8 mouse cellular contexts compared by ENCODE assay signal in genomic region chr9:121877052-121877740, GRCm38 (mm10). TPM values are rescaled to one million over a fixed set of nuclear protein-coding genes. Genes with fewer than 3 reads are reported as not detected.
DNase-seq lines count a peak whose midpoint lies in the region; ATAC-seq and TF ChIP-seq lines count a peak whose summit lies in the region.

No protein-coding gene starts in this region.

- no peaks in the 10 kb centered on the region for H3K79me2 ChIP-seq in liver, adult 2 months (ENCODE audit: control insufficient read depth, insufficient read depth, low read length)

- no peak overlapping the region for H3K4me2 ChIP-seq in liver, embryonic 12.5 days

- TF ChIP-seq CTCF in liver, adult 2 months (IDR thresholded peaks at IDR 0.05; ENCODE audit: low read depth, low read length) = peak; percentile 76

- no peaks in the 10 kb centered on the region for H3K36me3 ChIP-seq in liver, adult 2 months (ENCODE audit: control insufficient read depth, insufficient read depth, low read length)
- no peaks in the 10 kb centered on the region for H3K36me3 ChIP-seq in liver, embryonic 12.5 days

- WGBS in liver, adult 2 months = 13% methylated on average over 3 of the region's 3 CpGs
- WGBS in liver, embryonic 12.5 days (ENCODE audit: insufficient replicate concordance) = 27% methylated on average over 3 of the region's 3 CpGs

- H3K4me3 ChIP-seq in liver, adult 2 months (ENCODE audit: insufficient read depth, low read depth, low read length) = no peak overlapping the region
- no peak overlapping the region for H3K4me3 ChIP-seq in liver, embryonic 12.5 days

- TF ChIP-seq POLR2A in liver, adult 2 months (IDR thresholded peaks at IDR 0.05; ENCODE audit: extremely low read depth, insufficient read depth, low read length) = no peak

- DNase-seq in liver, adult 2 months (ENCODE audit: extremely low read depth, low read depth, low spot score) = peak; percentile 51
- DNase-seq in WW6 (ENCODE audit: low read depth, low spot score) = peak; percentile 28
- peak; percentile 52 to 76 for DNase-seq in cerebellum, postnatal 36 days
- peak; percentile 69 for DNase-seq in heart, postnatal 4 days
- peak; percentile 55 to 61 for DNase-seq in left cerebral cortex, postnatal 10 days (ENCODE audit: extremely low spot score in 1 of 2, low spot score in 2 of 2)
- peak; percentile 77 for DNase-seq in right cerebral cortex, adult 18-20 months
- no peak for DNase-seq in urinary bladder, adult 2 months (ENCODE audit: low spot score)

- H3K4me1 ChIP-seq in liver, adult 2 months (ENCODE audit: control insufficient read depth, insufficient read depth, low read length) = peaks cover 8% of the 10 kb centered on the region
- 0 out of 2 replicates have a peak, but pooled peaks cover 5% of the 10 kb centered on the region for H3K4me1 ChIP-seq in liver, embryonic 12.5 days

- H3K9ac ChIP-seq in liver, adult 2 months (ENCODE audit: low read depth, low read length) = no peak overlapping the region
- H3K9ac ChIP-seq in liver, embryonic 12.5 days = no peak overlapping the region

- intact Hi-C loops in left cerebral cortex, postnatal 10 days (cut with DNase I) = loop anchor here (5.0 kb wide), 2 partner anchors 35 to 110 kb away; no protein-coding TSS in a partner anchor

- H3K9me3 ChIP-seq in liver, embryonic 12.5 days (replicated peaks) = no peaks in the 10 kb centered on the region

- no peak overlapping the region for H3K27ac ChIP-seq in liver, adult 2 months (replicated peaks; ENCODE audit: insufficient read depth, low read depth, low read length)
- H3K27ac ChIP-seq in liver, embryonic 12.5 days = no peak overlapping the region

- H3K27me3 ChIP-seq in liver, adult 2 months (ENCODE audit: control insufficient read depth, insufficient read depth, low read length) = no peaks in the 10 kb centered on the region
- no peaks in the 10 kb centered on the region for H3K27me3 ChIP-seq in liver, embryonic 12.5 days (replicated peaks)

- ATAC-seq in liver, embryonic 12.5 days = no peak

RNA-seq across cellular contexts. Expression of gene Higd1a, which starts 19.0 kb away (rescaled TPM):
- total RNA-seq in liver, adult 2 months (2014; rRNA removed) = 45.6 and 65.6 TPM in 2 replicates
- polyA plus RNA-seq in liver, adult 2 months (2012; rRNA removed) = 14.7 and 20.2 TPM in 2 replicates
- polyA plus RNA-seq in liver, embryonic 12.5 days (2016; fragmentation: Nextera tagmentation; extraction: Ambion mirVana) = 135 and 145 TPM in 2 replicates
- 100 to 1,000 TPM; 153 to 165 TPM for total RNA-seq in heart, postnatal 4 days (2021)
- total RNA-seq in left cerebral cortex, postnatal 10 days (2021) = 10 to 100 TPM; 97.0 to 99.0 TPM
- 55.1 and 55.2 TPM in 2 replicates for polyA plus RNA-seq in urinary bladder, adult 2 months (2012; rRNA removed)

RNA-seq across cellular contexts. Expression of gene Ackr2, which starts 21.0 kb away (rescaled TPM):
- 1.6 and 2.3 TPM in 2 replicates for total RNA-seq in liver, adult 2 months (2014; rRNA removed)
- 1.4 and 2.4 TPM in 2 replicates for polyA plus RNA-seq in liver, adult 2 months (2012; rRNA removed)
- 0.16 and 0.19 TPM in 2 replicates for polyA plus RNA-seq in liver, embryonic 12.5 days (2016; fragmentation: Nextera tagmentation; extraction: Ambion mirVana)
- 1 to 10 TPM; 3.1 to 5.8 TPM for total RNA-seq in heart, postnatal 4 days (2021)
- total RNA-seq in left cerebral cortex, postnatal 10 days (2021) = 1 to 10 TPM; 3.6 to 4.2 TPM
- polyA plus RNA-seq in urinary bladder, adult 2 months (2012; rRNA removed) = 5.0 and 8.7 TPM in 2 replicates

RNA-seq across cellular contexts. Expression of gene Ccdc13, which starts 37.9 kb away (rescaled TPM):
- not detected in 2 replicates for total RNA-seq in liver, adult 2 months (2014; rRNA removed)
- polyA plus RNA-seq in liver, adult 2 months (2012; rRNA removed) = not detected in 2 replicates
- not detected in 2 replicates for polyA plus RNA-seq in liver, embryonic 12.5 days (2016; fragmentation: Nextera tagmentation; extraction: Ambion mirVana)
- not detected for total RNA-seq in heart, postnatal 4 days (2021)
- 1 to 10 TPM; 9.0 to 9.3 TPM for total RNA-seq in left cerebral cortex, postnatal 10 days (2021)
- polyA plus RNA-seq in urinary bladder, adult 2 months (2012; rRNA removed) = 0.62 and 1.3 TPM in 2 replicates

RNA-seq across cellular contexts. Expression of gene Cyp8b1, which starts 38.9 kb away (rescaled TPM):
- 86.4 and 128 TPM in 2 replicates for total RNA-seq in liver, adult 2 months (2014; rRNA removed)
- polyA plus RNA-seq in liver, adult 2 months (2012; rRNA removed) = 292 and 305 TPM in 2 replicates
- 0.22 and 0.27 TPM in 2 replicates for polyA plus RNA-seq in liver, embryonic 12.5 days (2016; fragmentation: Nextera tagmentation; extraction: Ambion mirVana)
- not detected for total RNA-seq in heart, postnatal 4 days (2021)
- total RNA-seq in left cerebral cortex, postnatal 10 days (2021) = not detected
- 0.13 and 0.14 TPM in 2 replicates for polyA plus RNA-seq in urinary bladder, adult 2 months (2012; rRNA removed)

Comparison
In these comparisons a context has a peak if more than half of its experiments do, and no peak if none do; other contexts are left out.
1. RNA of gene Ccdc13, which starts 37.9 kb away (total RNA-seq): 9.0 to 9.3 TPM in left cerebral cortex, postnatal 10 days; not detected in heart, postnatal 4 days and not detected in liver, adult 2 months; every median in the first group is over 4 times any median in the second.